26 mouse cellular contexts compared by ENCODE assay signal in genomic region chr5:51563574-51563973, GRCm38 (mm10). TPM values are rescaled to one million over a fixed set of nuclear protein-coding genes. Genes with fewer than 3 reads are reported as not detected.
DNase-seq lines count a peak whose midpoint lies in the region; ATAC-seq lines count a peak whose summit lies in the region.
"Had no signal": no experiment of that assay in that cellular context is flagged by ENCODE, and none has a peak within 500 bp of the region (broad histone marks: within the 10 kb centered on the region; RNA-seq: fewer than 3 reads in every experiment).

No protein-coding gene starts in this region.

- H3K27ac ChIP-seq in midbrain, embryonic 11.5 days (ENCODE audit: low read depth, low read length): no peak overlapping the region
- no peak overlapping the region for H3K27ac ChIP-seq in midbrain, embryonic 15.5 days
- H3K27ac ChIP-seq: embryonic facial prominence, embryonic 10.5 days; embryonic facial prominence, embryonic 12.5 days; forebrain, embryonic 13.5 days; forebrain, embryonic 15.5 days had no signal

- no peak overlapping the region for H3K9ac ChIP-seq in midbrain, embryonic 11.5 days (ENCODE audit: low read length)
- H3K9ac ChIP-seq in midbrain, embryonic 15.5 days: no peak overlapping the region
- H3K9ac ChIP-seq: embryonic facial prominence, embryonic 12.5 days; forebrain, embryonic 13.5 days; forebrain, embryonic 15.5 days had no signal

- H3K27me3 ChIP-seq in midbrain, embryonic 11.5 days (ENCODE audit: control insufficient read depth, insufficient read depth, low read length): no peaks in the 10 kb centered on the region
- 0 out of 2 replicates have a peak, but pooled peaks cover 3% of the 10 kb centered on the region for H3K27me3 ChIP-seq in midbrain, embryonic 15.5 days (replicated peaks)
- H3K27me3 ChIP-seq: CH12.LX; embryonic facial prominence, embryonic 12.5 days; forebrain, embryonic 13.5 days; forebrain, embryonic 15.5 days; Patski had no signal

- H3K36me3 ChIP-seq in midbrain, embryonic 11.5 days (ENCODE audit: control insufficient read depth, insufficient read depth, low read length): no peaks in the 10 kb centered on the region
- H3K36me3 ChIP-seq in midbrain, embryonic 15.5 days (replicated peaks): no peaks in the 10 kb centered on the region
- H3K36me3 ChIP-seq: embryonic facial prominence, embryonic 10.5 days; embryonic facial prominence, embryonic 12.5 days; forebrain, embryonic 15.5 days; G1E had no signal

- no peaks in the 10 kb centered on the region for H3K9me3 ChIP-seq in midbrain, embryonic 11.5 days (ENCODE audit: control insufficient read depth, low read length)
- H3K9me3 ChIP-seq in midbrain, embryonic 15.5 days: no peaks in the 10 kb centered on the region
- H3K9me3 ChIP-seq: embryonic facial prominence, embryonic 10.5 days; embryonic facial prominence, embryonic 12.5 days; forebrain, embryonic 13.5 days; forebrain, embryonic 15.5 days had no signal

- 87% methylated on average over 3 of the region's 3 CpGs for WGBS in midbrain, embryonic 11.5 days
- WGBS in midbrain, embryonic 15.5 days: 91% methylated on average over 3 of the region's 3 CpGs

- H3K4me2 ChIP-seq in midbrain, embryonic 11.5 days: no peak overlapping the region
- no peak overlapping the region for H3K4me2 ChIP-seq in midbrain, embryonic 15.5 days
- H3K4me2 ChIP-seq: embryonic facial prominence, embryonic 12.5 days; forebrain, embryonic 13.5 days; forebrain, embryonic 15.5 days had no signal

- DNase-seq in heart, adult 11 months: peak; percentile 28
- no peak for DNase-seq in heart, adult 8-10 months (ENCODE audit: low spot score)
- DNase-seq in midbrain, embryonic 11.5 days (ENCODE audit: low spot score, missing footprints): peak; percentile 61
- DNase-seq in frontal cortex, adult 2 months (ENCODE audit: extremely low spot score in 1 of 2, low spot score in 1 of 2): no peak
- DNase-seq in adrenal gland, adult (ENCODE audit: inconsistent age in 2 of 2, low spot score in 1 of 2): no peak
- DNase-seq: adrenal gland, adult 2 months; adrenal gland, postnatal 10 days; adrenal gland, postnatal 25 days; B cell, adult 2 months; cerebellum, adult 11 months; cerebellum, adult 18-20 months; cerebellum, adult 8-10 months; cerebellum, adult 9-11 months; cerebellum, postnatal 14 days; cerebellum, postnatal 36 days had no signal

- no peak overlapping the region for H3K4me3 ChIP-seq in midbrain, embryonic 11.5 days (ENCODE audit: low read depth, low read length)
- no peak overlapping the region for H3K4me3 ChIP-seq in midbrain, embryonic 15.5 days
- H3K4me3 ChIP-seq: embryonic facial prominence, embryonic 10.5 days; embryonic facial prominence, embryonic 12.5 days; forebrain, embryonic 13.5 days; forebrain, embryonic 15.5 days had no signal

- H3K4me1 ChIP-seq in midbrain, embryonic 11.5 days (ENCODE audit: control insufficient read depth, insufficient read depth, low read length): peaks cover 6% of the 10 kb centered on the region; the same call in 1 of the 2 replicates
- H3K4me1 ChIP-seq in midbrain, embryonic 15.5 days: peaks cover 13% of the 10 kb centered on the region

- no peak for ATAC-seq in midbrain, embryonic 11.5 days (ENCODE audit: low FRiP score)
- ATAC-seq in midbrain, embryonic 15.5 days (replicated peaks): no peak
- peak; percentile 60 to 69 for ATAC-seq in hematopoietic stem cell, adult 5-6 weeks (replicated peaks in 1 of 2; ENCODE audit: insufficient read depth in 1 of 2, low FRiP score in 2 of 2, low TSS enrichment in 1 of 2, low read depth in 1 of 2, poor library complexity in 2 of 2, severe bottlenecking in 2 of 2)
- ATAC-seq: activated CD4-positive, CD25-positive, alpha-beta regulatory T cell, adult 4 months; CD4-positive, CD25-positive, alpha-beta regulatory T cell, adult 4 months; forebrain, embryonic 13.5 days; forebrain, embryonic 15.5 days; Patski had no signal

RNA-seq across cellular contexts. Expression of gene Ppargc1a, which starts 4.0 kb away (rescaled TPM):
- 100 to 1,000 TPM in 2 of 4 experiments, 10 to 100 TPM in 2; 69.5 to 106 (median 92.6) TPM for total RNA-seq in heart, adult 8-10 months (2022)
- 2.6 and 3.3 TPM in 2 replicates for polyA plus RNA-seq in midbrain, embryonic 11.5 days (2014; fragmentation: Nextera tagmentation; extraction: Ambion mirVana)
- polyA plus RNA-seq in midbrain, embryonic 15.5 days (2015; fragmentation: Nextera tagmentation; extraction: Ambion mirVana): 16.7 and 17.2 TPM in 2 replicates
- total RNA-seq in hematopoietic stem cell, adult 5-6 weeks (2017): 2.7 and 3.6 TPM in 2 replicates
- 27.3 and 28.9 TPM in 2 replicates for polyA plus RNA-seq in frontal cortex, adult 2 months (2012; rRNA removed)
- total RNA-seq: CH12.LX had no signal
- polyA plus RNA-seq: activated CD4-positive, CD25-positive, alpha-beta regulatory T cell, adult 4 months; G1E had no signal

Comparison
In these comparisons a context has a peak if more than half of its experiments do, and no peak if none do; other contexts are left out.
1. DNase-seq: peak in heart, adult 11 months (single experiment) and midbrain, embryonic 11.5 days (single experiment); none in heart, adult 8-10 months (single experiment), frontal cortex, adult 2 months (0 of 2) and adrenal gland, adult (0 of 2).
2. ATAC-seq: peak in hematopoietic stem cell, adult 5-6 weeks (2 of 2); none in midbrain, embryonic 11.5 days (single experiment) and midbrain, embryonic 15.5 days (single experiment).